Mouse (Mus musculus) urinary bladder, adult 2 months (tissue): Measurements from ENCODE around the gene Wfdc3. TPM values are rescaled to one million over a fixed set of nuclear protein-coding genes. Genes with fewer than 3 reads are reported as not detected.
"Not testable (repeated sequence)": the region's sequence is repeated elsewhere in the genome, so short reads cannot be mapped to it uniquely, and the experiment has no call there.

Source experiments
- DNase-seq: peaks from one replicate; pipeline ENCODE4 v3.0.0; 2022; ENCODE audit warnings: low spot score
- polyA plus RNA-seq: library from polyadenylated mRNA; depleted of rRNA; stranded (reverse); fragments of >200 nt; gene quantifications from 2 replicates; pipeline ENCODE4 v1.2.3, GENCODE M21; 2012; rRNA removed

Wfdc3 gene
- polyA plus RNA-seq, 1 experiment = 0.96 TPM

DNA sequence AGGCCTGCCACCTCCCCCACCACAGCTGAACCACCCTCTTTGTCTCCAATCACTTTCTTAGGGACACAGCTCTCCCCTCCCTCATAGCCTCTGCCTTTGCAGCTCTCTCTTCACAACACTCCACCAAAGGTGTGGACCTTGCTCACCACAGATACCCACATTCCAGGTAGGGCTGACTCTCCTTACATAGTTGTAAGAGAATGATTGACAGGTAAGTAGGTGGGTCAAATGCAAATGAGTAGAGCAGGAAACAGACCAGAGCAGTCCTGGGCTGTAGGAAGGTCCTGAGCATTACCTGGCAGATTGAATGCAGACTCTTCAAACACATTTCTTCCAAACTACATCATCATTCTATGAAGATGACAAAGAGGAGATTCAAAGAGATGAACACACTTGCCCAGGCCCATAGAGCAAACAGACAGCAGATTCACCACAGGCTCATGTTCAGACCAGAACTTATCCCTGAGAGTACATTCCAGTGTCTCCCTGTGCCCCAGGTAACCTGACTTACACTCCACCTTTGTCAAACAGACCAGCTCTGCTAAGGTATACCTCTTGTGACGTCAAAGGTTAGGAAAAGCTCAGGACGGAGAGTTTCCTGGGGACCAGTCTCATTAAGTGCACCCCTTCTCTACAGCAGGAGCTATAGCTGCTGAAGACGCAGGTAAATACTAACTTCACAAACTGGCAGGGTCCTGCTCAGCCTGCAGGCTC lies 8.2 kb downstream of the Wfdc3 start:
- no peak for DNase-seq

DNA sequence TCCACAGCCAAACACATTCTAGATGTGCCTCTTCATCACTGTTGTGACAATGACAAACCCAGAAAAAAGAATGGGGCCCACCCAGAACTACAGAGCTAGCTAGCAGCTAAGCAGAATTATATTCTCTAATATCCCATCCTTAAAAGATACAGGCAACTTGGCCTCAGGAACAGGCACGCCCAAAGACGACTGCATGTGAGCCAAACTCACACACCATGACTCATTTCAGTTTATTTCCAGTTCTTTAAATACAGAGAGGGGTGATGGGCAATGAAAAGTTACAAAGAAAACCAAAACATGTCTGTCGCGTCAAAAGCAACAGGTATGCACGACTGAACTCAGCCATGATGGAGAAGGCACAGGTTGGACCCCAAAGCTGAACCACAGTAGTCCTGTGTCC lies 10.3 kb downstream of the Wfdc3 start:
- DNase-seq = no peak

DNA sequence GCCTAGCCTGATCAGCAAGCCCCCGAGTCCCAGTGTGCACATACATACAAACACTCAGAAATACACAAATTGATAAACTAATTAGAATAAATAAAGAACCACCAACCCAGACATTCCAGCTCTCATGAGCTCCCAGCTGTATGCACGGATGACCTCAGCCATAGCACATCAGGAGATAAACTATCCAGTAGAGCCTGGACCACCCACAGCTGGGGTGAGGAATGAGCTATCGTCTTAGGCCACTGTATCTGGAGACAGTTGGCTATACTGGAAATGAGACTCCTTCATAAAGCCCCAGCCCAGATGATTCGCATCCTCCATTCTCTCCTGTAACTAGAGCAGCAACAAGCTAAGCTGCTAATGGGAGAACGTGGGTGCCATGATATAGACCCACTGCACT lies 10.9 kb downstream of the Wfdc3 start:
- no peak for DNase-seq

DNA sequence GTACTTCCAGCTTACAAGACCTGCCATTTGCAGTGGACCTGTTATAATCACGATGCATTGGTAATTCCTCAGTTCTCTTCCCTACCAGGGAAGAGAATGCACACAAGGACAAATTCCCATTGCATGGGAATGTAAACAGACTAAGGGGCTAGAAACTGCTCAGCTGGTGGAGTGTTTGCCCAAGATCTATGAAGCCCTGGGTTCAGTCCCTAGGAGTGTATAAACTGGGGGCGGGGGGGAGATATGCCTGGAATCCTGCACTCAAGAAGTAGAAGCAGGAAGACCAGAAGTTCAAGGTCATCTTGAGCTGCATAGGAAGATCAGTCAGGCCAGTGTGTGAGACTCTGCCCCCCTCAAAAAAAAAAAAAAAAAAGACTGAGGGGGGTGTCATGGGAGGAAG lies 12.5 kb downstream of the Wfdc3 start:
- DNase-seq = no peak

DNA sequence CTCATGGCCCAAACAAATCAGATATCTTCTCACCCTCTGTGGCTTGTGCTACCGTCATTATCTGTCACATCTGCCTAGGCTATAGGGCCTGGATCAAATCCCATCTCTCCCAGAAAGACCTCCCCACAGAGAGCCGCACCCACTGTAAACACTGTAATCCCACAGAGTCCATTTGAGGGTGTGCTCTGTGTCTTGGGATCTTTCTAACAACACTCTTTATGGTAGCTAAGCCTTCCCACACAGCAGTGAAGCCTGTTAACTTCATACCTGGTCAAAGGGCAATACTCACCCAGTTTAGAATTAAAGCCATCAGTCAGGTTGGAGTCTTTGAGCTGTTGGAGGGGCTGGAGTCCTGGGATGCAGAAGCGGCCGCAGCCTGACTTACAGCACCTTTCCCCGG lies 14.0 kb downstream of the Wfdc3 start:
- DNase-seq = no peak

DNA sequence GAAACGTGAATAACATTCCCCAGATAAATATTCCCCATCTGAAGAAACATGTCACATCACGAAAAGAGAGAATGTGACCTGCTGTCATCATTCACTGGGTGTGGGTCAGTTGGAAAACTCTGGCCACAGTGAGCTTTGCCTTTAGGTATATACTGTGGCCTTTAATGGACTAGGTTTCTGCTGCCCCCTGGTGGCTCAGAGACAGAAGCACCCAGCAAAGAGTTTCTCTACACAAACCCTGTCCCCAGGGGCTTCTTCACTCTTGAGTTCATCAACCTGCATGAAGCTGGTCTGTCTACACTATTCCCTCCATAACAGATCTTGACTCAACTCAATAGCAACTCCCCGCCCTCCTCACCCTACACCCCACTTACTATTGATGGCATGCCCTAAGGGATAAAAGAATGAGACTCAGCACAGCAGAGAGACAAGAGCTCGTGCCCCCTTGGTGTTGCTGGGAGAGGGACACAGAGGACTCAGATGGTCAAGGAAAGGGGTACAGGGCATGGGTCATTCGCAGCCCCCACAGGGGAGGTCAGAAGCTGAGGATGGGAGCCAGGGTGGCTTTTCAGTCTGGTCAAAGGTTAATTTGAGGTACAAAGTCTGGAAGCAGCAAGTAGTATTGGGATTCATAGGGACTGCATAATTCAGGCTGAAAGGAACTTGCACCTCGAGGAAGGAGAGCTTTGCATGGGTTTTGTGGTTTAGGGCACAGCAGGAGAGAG lies 19.7 kb downstream of the Wfdc3 start:
- DNase-seq = peak; percentile 33

DNA sequence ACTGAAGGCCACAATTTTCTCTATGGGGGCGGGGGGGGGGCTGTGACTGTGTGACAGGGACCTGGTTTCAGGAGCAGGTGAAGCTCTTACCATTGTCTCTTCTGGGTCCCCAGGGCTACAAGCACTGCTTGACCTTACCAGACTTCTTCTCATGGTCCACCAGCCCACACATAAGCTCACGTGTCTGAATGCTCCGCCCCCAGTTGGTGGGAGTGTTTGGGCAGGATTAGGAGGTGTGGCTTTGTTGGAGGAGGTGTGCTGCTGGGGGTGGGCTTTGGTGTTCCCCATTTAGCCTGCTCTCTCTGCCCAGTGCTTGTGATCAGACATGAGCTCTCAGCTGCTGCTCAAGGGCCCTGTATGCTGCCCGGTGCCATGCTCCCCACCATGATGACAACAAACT lies 22.5 kb downstream of the Wfdc3 start:
- no peak for DNase-seq

DNA sequence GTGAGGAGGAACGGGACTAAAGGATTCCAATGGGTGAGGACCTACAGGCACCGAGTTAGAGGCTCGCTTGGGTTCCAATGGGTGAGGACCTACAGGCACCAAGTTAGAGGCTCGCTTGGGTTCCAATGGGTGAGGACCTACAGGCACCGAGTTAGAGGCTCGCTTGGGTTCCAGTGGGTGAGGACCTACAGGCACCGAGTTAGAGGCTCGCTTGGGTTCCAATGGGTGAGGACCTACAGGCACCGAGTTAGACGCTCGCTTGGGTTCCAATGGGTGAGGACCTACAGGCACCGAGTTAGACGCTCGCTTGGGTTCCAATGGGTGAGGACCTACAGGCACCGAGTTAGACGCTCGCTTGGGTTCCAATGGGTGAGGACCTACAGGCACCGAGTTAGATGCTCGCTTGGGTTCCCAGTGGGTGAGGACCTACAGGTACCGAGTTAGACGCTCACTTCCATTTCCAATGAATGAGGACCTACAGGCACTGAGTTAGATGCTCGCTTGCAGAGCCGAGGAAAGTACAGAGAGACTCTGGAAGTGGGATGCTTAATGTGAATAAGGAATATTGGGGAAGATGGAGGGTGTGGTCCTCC lies 29.4 kb downstream of the Wfdc3 start:
- not testable (repeated sequence) for DNase-seq

DNA sequence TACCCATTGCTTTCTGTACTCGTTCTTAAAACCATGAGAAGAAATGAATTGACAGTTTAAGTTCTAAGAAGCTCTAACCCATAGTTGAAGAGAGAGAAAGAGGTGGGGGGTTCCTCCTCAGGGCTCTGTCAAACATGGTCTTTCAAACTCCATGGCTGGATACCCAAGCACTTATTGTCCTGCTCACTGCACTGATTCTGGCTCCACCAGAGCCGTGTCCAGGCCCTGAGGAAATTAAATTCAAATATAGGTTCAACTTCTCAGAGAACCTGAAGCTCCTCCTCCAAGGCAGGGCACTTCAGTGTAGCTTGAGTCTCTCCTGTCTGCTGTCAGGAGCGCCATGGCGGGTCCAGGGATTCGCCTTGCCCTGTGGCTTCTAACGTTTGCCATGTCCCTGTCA lies 30.7 kb downstream of the Wfdc3 start, which contains the start of gene Spint5:
TSS of gene Spint5 (plus strand) at position 301 of the 400 bp plus-strand sequence.
- no peak for DNase-seq

DNA sequence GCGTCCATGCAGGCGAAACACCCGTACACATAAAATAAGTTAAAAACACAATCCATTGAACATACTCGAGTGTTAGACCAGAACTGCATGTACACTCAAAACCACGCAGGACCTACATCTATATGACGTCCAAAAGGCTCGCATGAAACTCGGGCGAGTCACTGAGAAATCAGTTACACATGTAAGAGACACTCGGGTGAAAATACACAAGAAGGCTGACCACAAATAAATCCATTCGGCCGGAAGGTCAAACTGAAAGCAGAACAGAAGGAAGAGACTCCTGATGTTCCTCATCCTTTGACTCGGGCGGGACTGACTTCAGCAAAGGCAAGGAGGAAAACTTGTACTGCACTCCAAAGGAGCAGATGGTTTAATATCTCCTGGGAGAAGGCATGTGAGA lies 39.7 kb downstream of the Wfdc3 start:
- DNase-seq = no peak

DNA sequence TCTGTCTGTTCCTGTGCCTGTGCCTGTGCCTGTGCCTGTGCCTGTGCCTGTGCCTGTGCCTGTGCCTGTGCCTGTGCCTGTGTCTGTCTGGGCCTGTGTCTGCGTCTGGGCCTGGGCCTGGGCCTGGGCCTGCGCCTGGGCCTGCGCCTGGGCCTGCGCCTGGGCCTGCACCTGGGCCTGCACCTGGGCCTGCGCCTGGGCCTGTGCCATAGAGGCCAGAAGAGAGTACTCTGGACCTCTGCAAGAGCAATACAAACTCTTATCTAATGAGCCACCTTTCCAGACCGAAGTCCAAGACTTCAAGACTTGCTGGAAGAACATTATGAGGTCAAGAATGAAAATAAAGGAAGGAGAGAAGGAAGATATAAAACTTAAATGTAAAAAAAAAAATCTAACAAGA lies 40.4 kb downstream of the Wfdc3 start:
- DNase-seq = no peak

DNA sequence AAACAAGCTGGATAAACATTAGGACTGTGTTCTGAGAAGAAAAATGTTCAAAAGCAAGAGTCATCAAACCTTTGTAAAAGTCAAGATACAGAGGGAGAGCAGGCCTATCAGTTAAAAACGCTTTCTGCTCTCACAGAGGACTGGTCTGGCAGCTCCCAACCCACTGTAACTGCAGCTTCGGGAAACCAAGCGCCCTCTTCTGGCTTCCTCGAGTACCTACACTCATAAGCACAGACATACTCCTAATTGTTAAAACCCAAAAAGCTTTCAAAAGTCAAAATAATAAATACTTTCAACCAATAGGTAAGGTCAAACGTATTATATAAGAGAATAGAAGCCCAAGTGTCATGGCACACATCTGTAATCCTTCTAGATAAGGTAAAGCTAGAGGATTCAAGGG lies 41.5 kb downstream of the Wfdc3 start:
- DNase-seq = no peak

DNA sequence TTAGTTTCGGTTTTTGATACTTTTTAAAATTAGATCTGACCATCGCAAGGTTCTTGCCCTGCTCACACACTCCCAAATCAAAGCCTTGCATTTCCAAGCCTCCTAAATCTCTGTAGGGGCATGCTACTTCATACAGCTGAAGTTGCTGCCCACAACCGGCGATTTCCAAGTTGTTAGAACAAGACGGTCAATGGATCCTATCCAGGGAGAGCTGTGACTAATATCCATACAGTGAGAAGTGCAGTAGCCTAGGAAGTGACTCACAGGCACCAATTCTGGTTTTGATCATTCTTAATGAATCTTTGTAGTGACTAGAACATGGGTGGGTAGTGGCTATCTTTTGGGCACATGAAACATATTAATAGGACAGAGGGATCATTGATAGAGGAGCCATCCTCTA lies 44.0 kb downstream of the Wfdc3 start:
- DNase-seq = no peak

DNA sequence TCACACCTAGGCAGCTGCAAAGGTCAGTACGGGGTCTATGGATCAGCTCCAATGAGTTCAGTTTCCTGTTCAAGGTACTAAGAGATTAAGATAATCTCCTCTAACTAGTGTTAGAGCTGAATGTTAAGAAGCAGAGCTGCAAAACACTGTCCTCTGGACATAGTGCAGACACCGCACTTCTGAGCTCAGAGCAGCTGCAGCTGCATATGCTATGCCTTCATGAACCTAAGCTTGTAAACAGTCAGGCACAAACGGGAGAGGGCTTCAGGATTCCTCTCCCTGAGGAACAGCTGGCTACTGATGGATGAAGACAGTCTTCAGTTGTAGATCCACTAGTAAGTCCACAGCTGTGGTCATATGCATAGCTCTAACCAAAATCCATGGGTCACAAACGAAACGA lies 44.8 kb downstream of the Wfdc3 start:
- DNase-seq = no peak

DNA sequence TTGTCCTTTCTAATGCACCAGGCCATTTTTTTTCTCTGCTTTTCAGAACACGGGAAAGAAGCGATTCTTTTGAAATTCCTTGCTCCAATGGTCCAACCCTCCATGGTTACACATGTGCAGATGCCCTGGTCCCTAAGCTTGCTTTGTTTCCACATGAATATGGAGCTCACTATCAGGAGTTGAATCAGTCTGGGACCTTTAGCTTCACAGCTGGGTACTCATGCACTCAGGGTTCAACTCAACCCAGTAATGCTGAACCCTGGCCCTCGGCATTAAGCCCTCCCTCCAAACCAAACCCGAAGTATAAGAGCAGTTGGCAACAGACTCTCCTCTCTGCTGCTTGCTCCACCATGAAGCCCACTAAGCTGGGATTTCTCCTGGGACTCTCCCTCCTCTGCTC lies 47.5 kb downstream of the Wfdc3 start, which contains the start of gene Spint4:
TSS of gene Spint4 (plus strand) at position 301 of the 400 bp plus-strand sequence.
- no peak for DNase-seq

DNA sequence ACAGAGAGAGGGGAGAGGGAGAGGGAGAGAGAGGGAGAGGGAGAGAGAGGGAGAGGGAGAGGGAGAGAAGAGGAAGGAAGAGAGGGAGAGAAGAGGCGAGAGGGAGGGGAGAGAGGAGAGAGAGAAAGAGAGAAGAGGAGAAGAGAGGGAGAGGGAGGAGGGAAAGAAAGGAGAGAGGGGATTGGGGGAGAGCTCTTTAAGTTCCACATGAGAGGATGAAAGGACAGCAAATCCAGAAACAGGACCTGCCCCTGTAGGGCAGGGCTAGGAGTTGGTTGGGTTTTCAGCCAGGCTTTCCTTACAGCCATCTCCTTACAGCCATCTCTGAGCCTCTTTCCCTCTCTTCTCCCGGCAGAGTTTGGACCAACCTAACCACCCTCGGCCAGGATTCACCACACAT lies 60.9 kb downstream of the Wfdc3 start, which contains the start of gene Wfdc13:
TSS of gene Wfdc13 (plus strand) at position 301 of the 400 bp plus-strand sequence.
- DNase-seq = no peak

Other genes with a start within 250 kb of the Wfdc3 start
- 55.9 and 71.5 TPM in 2 replicates for gene Pigt, start 248.4 kb downstream of the Wfdc3 start, polyA plus RNA-seq
- gene Wfdc2, start 183.5 kb downstream of the Wfdc3 start, polyA plus RNA-seq = 775 and 802 TPM in 2 replicates
- 0.14 and 0.31 TPM in 2 replicates for gene Spint3, start 172.5 kb downstream of the Wfdc3 start, polyA plus RNA-seq
- 1.3 and 2.0 TPM in 2 replicates for gene Wfdc6a, start 160.5 kb downstream of the Wfdc3 start, polyA plus RNA-seq
- not detected in 2 replicates for gene Eppin, start 152.3 kb downstream of the Wfdc3 start, polyA plus RNA-seq
- gene Wfdc6b, start 132.4 kb downstream of the Wfdc3 start, polyA plus RNA-seq = not detected in 2 replicates
- not detected in 2 replicates for gene Wfdc8, start 132.3 kb downstream of the Wfdc3 start, polyA plus RNA-seq
- not detected in 2 replicates for gene Wfdc16, start 107.1 kb downstream of the Wfdc3 start, polyA plus RNA-seq
- gene Wfdc10, start 89.9 kb downstream of the Wfdc3 start, polyA plus RNA-seq = 4.9 and 7.1 TPM in 2 replicates
- gene Wfdc9, start 89.3 kb downstream of the Wfdc3 start, polyA plus RNA-seq = not detected in 2 replicates
- gene Wfdc11, start 71.8 kb downstream of the Wfdc3 start, polyA plus RNA-seq = not detected in 2 replicates
- 1.1 and 1.2 TPM in 2 replicates for gene Wfdc13, start 60.8 kb downstream of the Wfdc3 start, polyA plus RNA-seq
- not detected in 2 replicates for gene Spint4, start 47.4 kb downstream of the Wfdc3 start, polyA plus RNA-seq
- not detected in 2 replicates for gene Spint5, start 30.6 kb downstream of the Wfdc3 start, polyA plus RNA-seq
- gene Dnttip1, start 52 bp upstream of the Wfdc3 start, polyA plus RNA-seq = 36.1 and 36.7 TPM in 2 replicates
- 7.3 and 7.9 TPM in 2 replicates for gene Ube2c, start 24.0 kb upstream of the Wfdc3 start, polyA plus RNA-seq
- 21.9 and 26.7 TPM in 2 replicates for gene Tnnc2, start 34.0 kb upstream of the Wfdc3 start, polyA plus RNA-seq
- 24.4 and 29.0 TPM in 2 replicates for gene Snx21, start 39.9 kb upstream of the Wfdc3 start, polyA plus RNA-seq
- gene Acot8, start 59.0 kb upstream of the Wfdc3 start, polyA plus RNA-seq = 37.5 and 45.7 TPM in 2 replicates
- gene Zswim3, start 59.2 kb upstream of the Wfdc3 start, polyA plus RNA-seq = 5.3 and 6.2 TPM in 2 replicates
- gene Zswim1, start 76.8 kb upstream of the Wfdc3 start, polyA plus RNA-seq = 5.4 and 8.1 TPM in 2 replicates
- 0.13 TPM in 1 of 2 replicates, not detected in the other for gene Spata25, start 82.6 kb upstream of the Wfdc3 start, polyA plus RNA-seq
- 200 and 235 TPM in 2 replicates for gene Ctsa, start 86.9 kb upstream of the Wfdc3 start, polyA plus RNA-seq
- 12.5 and 15.3 TPM in 2 replicates for gene Neurl2, start 87.5 kb upstream of the Wfdc3 start, polyA plus RNA-seq
- 247 and 252 TPM in 2 replicates for gene Pltp, start 111.8 kb upstream of the Wfdc3 start, polyA plus RNA-seq
- gene Pcif1, start 133.4 kb upstream of the Wfdc3 start, polyA plus RNA-seq = 27.8 and 29.4 TPM in 2 replicates
- gene Zfp335, start 165.8 kb upstream of the Wfdc3 start, polyA plus RNA-seq = 15.6 and 16.3 TPM in 2 replicates
- gene Mmp9, start 194.8 kb upstream of the Wfdc3 start, polyA plus RNA-seq = 13.0 and 13.5 TPM in 2 replicates
- gene Slc12a5, start 214.9 kb upstream of the Wfdc3 start, polyA plus RNA-seq = 1.0 and 1.2 TPM in 2 replicates